Mouse (Mus musculus): ENCODE data around the gene Sapcd1. TPM values are rescaled to one million over a fixed set of nuclear protein-coding genes. Genes with fewer than 3 reads are reported as not detected.

Sapcd1 gene
- 5.7 and 7.1 TPM in 2 replicates for polyA plus RNA-seq (2015; fragmentation: Nextera tagmentation; extraction: Ambion mirVana)

DNA sequence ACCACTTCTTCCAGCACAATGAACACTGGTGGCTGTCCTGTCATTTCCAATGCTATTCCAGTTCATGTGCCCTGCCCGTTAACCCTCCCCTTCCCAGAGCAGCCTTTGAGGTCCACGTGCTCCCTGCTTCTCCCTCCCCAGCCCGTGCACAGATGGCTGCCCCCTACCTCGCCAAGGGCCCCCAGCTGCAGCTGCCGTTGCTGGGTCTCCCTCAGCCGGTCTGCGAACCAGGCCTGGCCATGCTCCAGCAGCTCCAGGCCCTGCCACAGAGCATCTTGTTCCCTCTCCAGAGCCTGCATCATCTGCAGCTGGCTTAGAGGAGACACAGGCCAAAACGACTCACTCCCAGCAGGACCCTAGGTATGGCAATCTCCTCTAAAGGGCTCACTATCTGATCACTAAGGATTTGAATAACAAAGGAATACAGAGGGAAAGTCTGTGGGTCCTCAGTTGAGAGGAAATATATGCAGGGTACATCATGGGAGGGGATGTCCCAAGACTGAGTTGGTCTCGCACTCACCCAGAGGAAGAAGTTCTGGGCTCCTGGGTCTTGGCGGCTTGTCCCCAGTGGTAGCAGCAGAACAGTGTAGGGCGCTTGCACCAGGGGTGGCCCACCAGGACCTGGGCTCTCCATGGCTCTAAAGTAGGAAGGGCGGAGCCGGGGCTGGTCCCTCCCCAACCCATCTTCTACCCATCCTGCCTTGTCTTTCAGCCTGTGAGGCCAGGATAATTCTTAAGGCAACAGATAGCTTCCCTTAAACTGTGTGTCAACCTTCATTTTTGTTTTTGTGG is at the start of gene Sapcd1:
TSS of gene Sapcd1 (minus strand) at position 740 of the 792 bp plus-strand sequence.
- Histone ChIP-seq H3K9ac (replicated peaks; ENCODE audit: low read length) (peak within 1 kb of the TSS; percentile 42), H3K4me3 (ENCODE audit: low read length) (no peak within 1 kb of the TSS), H3K4me1 (ENCODE audit: insufficient read depth, low read length) (peaks cover 25% of the 10 kb centered on the region), H3K27ac (ENCODE audit: low read length) (peak within 1 kb of the TSS; percentile 35; the same call in 1 of the 2 replicates), H3K36me3 (ENCODE audit: insufficient read depth, low read length) (no peaks in the 10 kb centered on the region), H3K4me2 (replicated peaks; ENCODE audit: low read depth, low read length) (0 out of 2 replicates have a peak within 1 kb of the TSS, but pooled peaks have one; percentile 12), H3K27me3 (ENCODE audit: insufficient read depth, low read length) (no peaks in the 10 kb centered on the region), H3K9me3 (ENCODE audit: low read length) (no peaks in the 10 kb centered on the region)
- peak; percentile 46 for ATAC-seq (ENCODE audit: low FRiP score, low TSS enrichment)
- WGBS, result 35% methylated on average over 13 of the region's 13 CpGs

DNA sequence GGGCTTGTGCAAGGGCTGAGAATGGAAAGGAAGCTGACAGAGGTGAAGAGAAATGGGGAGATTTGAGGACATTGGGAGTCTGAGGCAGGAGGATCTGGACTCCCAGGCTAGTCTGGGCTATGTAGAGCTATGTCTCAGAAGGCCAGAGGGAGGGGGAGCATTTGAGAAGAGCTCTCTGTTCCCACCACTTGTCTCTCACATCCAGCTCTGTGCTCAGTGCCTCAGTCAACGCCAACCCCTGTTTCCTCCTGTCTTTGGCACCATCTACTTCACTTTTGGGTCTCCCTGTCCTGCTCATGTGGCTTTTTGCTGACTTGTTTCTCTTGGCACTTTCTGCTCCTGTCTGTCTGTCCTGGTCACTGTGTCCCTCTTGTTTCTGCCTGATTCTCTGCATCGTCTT is 49.5 kb upstream of the Sapcd1 start:
- Histone ChIP-seq H3K9me3 (ENCODE audit: low read length) (no peaks in the 10 kb centered on the region), H3K36me3 (ENCODE audit: insufficient read depth, low read length) (no peaks in the 10 kb centered on the region), H3K4me2 (replicated peaks; ENCODE audit: low read depth, low read length) (peak overlapping the region; percentile 67), H3K4me1 (ENCODE audit: insufficient read depth, low read length) (peaks cover 27% of the 10 kb centered on the region), H3K27me3 (ENCODE audit: insufficient read depth, low read length) (no peaks in the 10 kb centered on the region), H3K4me3 (ENCODE audit: low read length) (peak overlapping the region; percentile 43), H3K9ac (replicated peaks; ENCODE audit: low read length) (peak overlapping the region; percentile 72), H3K27ac (ENCODE audit: low read length) (peak overlapping the region; percentile 77)
- ATAC-seq (ENCODE audit: low FRiP score, low TSS enrichment), result 0 out of 2 replicates have a peak, but pooled peaks have one; percentile 33
- WGBS, result 18% methylated on average over 2 of the region's 2 CpGs

DNA sequence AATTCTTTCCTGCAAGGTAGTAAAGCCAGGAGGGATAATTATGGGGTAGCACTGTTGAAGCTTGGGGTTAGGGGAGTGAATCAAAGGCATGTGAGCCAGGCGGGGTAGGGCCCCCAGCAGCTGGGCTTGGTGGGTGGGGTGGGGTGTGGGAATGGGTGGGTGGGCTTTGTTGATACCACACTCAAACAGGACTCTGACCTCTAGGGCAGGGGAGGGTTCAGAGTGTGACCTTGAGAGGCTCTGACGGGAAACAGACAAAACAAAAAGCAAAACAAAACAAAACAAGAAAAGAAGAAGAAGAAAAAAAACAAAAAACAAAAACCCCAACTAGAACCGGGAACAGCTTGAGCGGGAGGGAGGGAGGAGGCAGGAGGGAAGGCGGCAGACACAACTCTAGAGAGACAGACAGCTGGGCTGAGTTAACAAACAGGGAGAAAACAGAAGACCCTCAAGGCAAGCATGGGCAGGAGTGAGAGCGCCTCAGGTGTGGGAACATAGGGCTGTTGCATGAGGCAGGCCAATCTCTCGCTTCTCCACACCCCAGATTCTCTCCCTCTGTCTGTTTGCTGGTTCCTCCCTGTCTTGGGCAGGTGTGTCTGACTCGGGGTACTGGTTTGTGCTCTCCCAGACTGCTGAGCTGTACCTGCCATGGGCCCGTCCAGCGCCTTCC is 48.8 kb upstream of the Sapcd1 start, which contains the start of gene Ly6g6e:
TSS of gene Ly6g6e (plus strand) at position 396 of the 670 bp plus-strand sequence.
- Histone ChIP-seq H3K27ac (ENCODE audit: low read length) (peak within 1 kb of the TSS; percentile 77), H3K4me1 (ENCODE audit: insufficient read depth, low read length) (peaks cover 33% of the 10 kb centered on the region), H3K36me3 (ENCODE audit: insufficient read depth, low read length) (no peaks in the 10 kb centered on the region), H3K9me3 (ENCODE audit: low read length) (no peaks in the 10 kb centered on the region), H3K9ac (replicated peaks; ENCODE audit: low read length) (peak within 1 kb of the TSS; percentile 72), H3K4me3 (ENCODE audit: low read length) (peak within 1 kb of the TSS; percentile 43), H3K4me2 (replicated peaks; ENCODE audit: low read depth, low read length) (peak within 1 kb of the TSS; percentile 67), H3K27me3 (ENCODE audit: insufficient read depth, low read length) (no peaks in the 10 kb centered on the region)
- WGBS, result 30% methylated on average over 10 of the region's 10 CpGs
- no peak for ATAC-seq (ENCODE audit: low FRiP score, low TSS enrichment)

DNA sequence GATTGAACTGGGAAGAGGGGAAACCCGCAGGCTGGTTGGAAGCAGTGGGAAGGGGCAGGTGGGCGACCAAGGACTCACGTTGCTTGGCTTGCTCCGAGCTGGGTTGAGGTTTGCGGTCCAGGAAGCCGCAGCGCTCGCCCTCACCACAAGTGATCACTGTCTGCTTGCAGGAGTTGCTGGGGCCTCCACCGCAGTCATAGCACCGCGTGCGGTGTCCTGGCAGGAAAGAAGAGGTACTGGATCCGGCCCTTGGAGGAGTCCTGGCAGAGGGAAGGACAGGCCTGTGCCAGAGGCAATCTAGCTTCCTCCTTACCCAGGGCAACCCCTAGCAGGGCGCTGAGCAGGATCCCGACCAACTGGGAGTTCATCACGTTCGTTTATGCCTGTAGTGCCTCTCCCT is 46.3 kb upstream of the Sapcd1 start:
- no peak overlapping the region for H3K4me3 ChIP-seq (ENCODE audit: low read length)
- no peak overlapping the region for H3K4me2 ChIP-seq (replicated peaks; ENCODE audit: low read depth, low read length)
- H3K4me1 ChIP-seq (ENCODE audit: insufficient read depth, low read length), result peaks cover 36% of the 10 kb centered on the region
- ATAC-seq (ENCODE audit: low FRiP score, low TSS enrichment), result no peak
- H3K9ac ChIP-seq (replicated peaks; ENCODE audit: low read length), result peak overlapping the region; percentile 26; the same call in 1 of the 2 replicates
- no peaks in the 10 kb centered on the region for H3K36me3 ChIP-seq (ENCODE audit: insufficient read depth, low read length)
- H3K27ac ChIP-seq (ENCODE audit: low read length), result no peak overlapping the region
- WGBS, result 30% methylated on average over 17 of the region's 17 CpGs
- H3K9me3 ChIP-seq (ENCODE audit: low read length), result no peaks in the 10 kb centered on the region
- no peaks in the 10 kb centered on the region for H3K27me3 ChIP-seq (ENCODE audit: insufficient read depth, low read length)

DNA sequence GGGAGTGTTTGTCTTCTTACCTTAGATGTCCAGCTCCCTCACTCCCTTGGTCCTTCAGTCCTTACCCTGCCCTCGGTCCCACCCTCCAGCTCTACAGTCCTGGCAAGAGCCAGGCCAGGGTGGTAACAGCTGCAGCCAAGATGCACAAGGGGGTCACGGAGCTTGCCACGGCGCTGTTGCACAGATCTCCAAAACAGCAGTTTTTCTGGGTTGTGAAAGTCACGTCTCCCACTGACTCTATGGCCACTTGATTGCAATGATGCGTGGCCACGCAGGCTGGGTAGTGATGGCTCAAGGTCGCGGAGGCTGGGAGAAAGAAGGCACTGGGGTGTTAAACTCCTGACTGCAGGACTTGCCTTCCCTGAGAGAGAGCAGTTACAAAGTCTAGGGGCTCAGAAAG is 43.6 kb upstream of the Sapcd1 start:
- H3K4me2 ChIP-seq (replicated peaks; ENCODE audit: low read depth, low read length), result no peak overlapping the region
- no peaks in the 10 kb centered on the region for H3K36me3 ChIP-seq (ENCODE audit: insufficient read depth, low read length)
- H3K9ac ChIP-seq (replicated peaks; ENCODE audit: low read length), result no peak overlapping the region
- peaks cover 18% of the 10 kb centered on the region for H3K4me1 ChIP-seq (ENCODE audit: insufficient read depth, low read length)
- no peak for ATAC-seq (ENCODE audit: low FRiP score, low TSS enrichment)
- WGBS, result 51% methylated on average over 9 of the region's 9 CpGs
- H3K4me3 ChIP-seq (ENCODE audit: low read length), result no peak overlapping the region
- H3K9me3 ChIP-seq (ENCODE audit: low read length), result no peaks in the 10 kb centered on the region
- 0 out of 2 replicates have a peak, but pooled peaks cover 2% of the 10 kb centered on the region for H3K27me3 ChIP-seq (ENCODE audit: insufficient read depth, low read length)
- no peak overlapping the region; the same call in 1 of the 2 replicates for H3K27ac ChIP-seq (ENCODE audit: low read length)

DNA sequence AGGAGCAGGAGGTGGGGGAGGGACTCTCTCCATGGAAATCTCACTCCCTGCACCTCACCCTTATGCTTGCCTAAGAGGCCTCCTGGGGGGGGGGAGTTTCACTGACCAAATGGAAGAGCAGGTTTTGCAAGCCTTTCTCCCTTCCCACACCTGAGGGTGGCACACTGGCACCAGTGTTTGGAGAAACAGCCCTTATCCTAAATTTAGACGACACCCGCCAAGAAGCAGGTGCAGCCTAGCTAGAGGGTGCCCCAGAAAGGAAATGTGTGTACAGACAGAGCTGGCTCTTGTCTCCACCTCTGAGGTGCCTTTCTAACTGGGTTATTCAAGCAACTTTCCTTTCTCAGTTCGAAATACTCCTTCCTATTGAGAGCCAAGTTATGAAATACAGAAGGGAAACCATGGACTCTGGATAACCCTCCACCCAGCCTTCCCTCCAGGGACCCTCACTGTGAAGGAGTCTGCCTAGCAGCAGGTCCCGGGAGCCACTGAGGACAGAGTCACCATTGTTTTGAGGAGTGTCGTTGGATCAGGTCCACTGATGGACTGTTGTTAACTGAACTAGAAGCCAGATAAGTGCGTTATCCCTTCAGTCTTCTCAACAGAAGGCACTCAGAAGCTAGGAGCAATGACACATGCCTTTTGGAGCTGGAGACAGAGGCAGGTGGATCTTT is 42.9 kb upstream of the Sapcd1 start:
- H3K4me2 ChIP-seq (replicated peaks; ENCODE audit: low read depth, low read length), result no peak overlapping the region
- H3K27ac ChIP-seq (ENCODE audit: low read length), result no peak overlapping the region
- H3K9me3 ChIP-seq (ENCODE audit: low read length), result no peaks in the 10 kb centered on the region
- H3K27me3 ChIP-seq (ENCODE audit: insufficient read depth, low read length), result 0 out of 2 replicates have a peak, but pooled peaks cover 7% of the 10 kb centered on the region
- H3K4me1 ChIP-seq (ENCODE audit: insufficient read depth, low read length), result peaks cover 15% of the 10 kb centered on the region
- H3K4me3 ChIP-seq (ENCODE audit: low read length), result no peak overlapping the region
- H3K9ac ChIP-seq (replicated peaks; ENCODE audit: low read length), result no peak overlapping the region
- ATAC-seq (ENCODE audit: low FRiP score, low TSS enrichment), result no peak
- H3K36me3 ChIP-seq (ENCODE audit: insufficient read depth, low read length), result no peaks in the 10 kb centered on the region
- WGBS, result 66% methylated on average over 6 of the region's 6 CpGs

DNA sequence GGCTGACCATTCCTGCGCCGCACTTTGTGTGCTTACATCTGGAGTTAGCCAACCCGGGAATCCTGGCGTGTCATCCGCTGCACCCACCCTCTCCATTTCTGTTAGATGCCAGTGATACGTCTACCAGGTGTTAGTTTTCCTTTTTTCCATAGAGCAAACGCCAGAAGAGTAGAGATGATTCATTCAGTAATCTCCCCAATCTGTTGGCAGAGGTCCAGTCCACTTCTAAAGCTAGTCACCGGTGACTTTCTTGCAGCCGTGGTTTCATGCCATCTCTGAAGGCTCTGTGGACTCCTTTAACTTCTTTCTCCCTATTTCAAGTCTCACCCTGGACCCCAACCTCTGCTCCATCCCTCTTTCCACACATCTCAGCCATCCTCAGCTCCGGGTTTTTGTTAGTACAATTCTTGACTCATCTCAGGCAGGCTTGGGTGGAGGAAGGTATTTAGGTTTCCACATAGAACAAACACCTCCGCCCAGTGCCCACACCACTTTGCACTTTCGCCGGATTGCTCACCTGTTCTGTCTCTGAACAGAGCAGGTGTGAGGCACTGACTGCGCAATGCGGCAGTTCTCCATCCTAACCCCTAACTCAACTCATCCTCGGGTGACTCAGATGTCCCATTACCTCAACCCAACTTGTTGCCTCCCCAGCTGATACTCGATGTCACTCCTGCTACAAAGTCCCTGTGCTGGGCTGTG is 40.5 kb upstream of the Sapcd1 start:
- no peak overlapping the region for H3K9ac ChIP-seq (replicated peaks; ENCODE audit: low read length)
- 79% methylated on average over 17 of the region's 17 CpGs for WGBS
- no peak overlapping the region for H3K27ac ChIP-seq (ENCODE audit: low read length)
- H3K9me3 ChIP-seq (ENCODE audit: low read length), result no peaks in the 10 kb centered on the region
- no peaks in the 10 kb centered on the region for H3K36me3 ChIP-seq (ENCODE audit: insufficient read depth, low read length)
- H3K27me3 ChIP-seq (ENCODE audit: insufficient read depth, low read length), result 0 out of 2 replicates have a peak, but pooled peaks cover 7% of the 10 kb centered on the region
- ATAC-seq (ENCODE audit: low FRiP score, low TSS enrichment), result no peak
- no peak overlapping the region for H3K4me3 ChIP-seq (ENCODE audit: low read length)
- H3K4me1 ChIP-seq (ENCODE audit: insufficient read depth, low read length), result peaks cover 26% of the 10 kb centered on the region
- H3K4me2 ChIP-seq (replicated peaks; ENCODE audit: low read depth, low read length), result no peak overlapping the region

DNA sequence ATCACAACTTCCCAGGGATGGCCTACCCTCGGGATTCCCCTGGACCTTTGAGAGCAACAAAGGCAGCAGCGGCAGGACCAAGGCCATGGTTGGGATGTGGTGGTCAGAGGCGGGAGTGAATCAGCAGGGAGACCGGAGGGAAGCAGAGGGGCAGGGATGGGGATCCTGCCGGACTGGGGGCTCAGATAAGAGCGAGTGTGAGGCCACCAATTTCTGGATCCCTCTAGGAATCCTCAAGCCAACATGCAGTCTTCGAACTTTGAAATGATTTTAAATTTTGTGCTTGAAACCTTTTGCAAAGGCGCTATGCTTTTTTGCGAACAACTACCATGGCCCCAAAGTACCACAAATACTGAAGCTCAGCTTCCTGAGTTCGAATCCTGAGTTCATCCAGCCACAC is 38.3 kb upstream of the Sapcd1 start, which contains the start of gene Mpig6b:
TSS of gene Mpig6b (minus strand) at position 101 of the 400 bp plus-strand sequence.
- Histone ChIP-seq H3K27me3 (ENCODE audit: insufficient read depth, low read length) (0 out of 2 replicates have a peak, but pooled peaks cover 7% of the 10 kb centered on the region), H3K9me3 (ENCODE audit: low read length) (no peaks in the 10 kb centered on the region), H3K9ac (replicated peaks; ENCODE audit: low read length) (peak within 1 kb of the TSS; percentile 29), H3K4me3 (ENCODE audit: low read length) (peak within 1 kb of the TSS; percentile 43), H3K4me1 (ENCODE audit: insufficient read depth, low read length) (peaks cover 24% of the 10 kb centered on the region), H3K36me3 (ENCODE audit: insufficient read depth, low read length) (peaks cover 18% of the 10 kb centered on the region), H3K4me2 (replicated peaks; ENCODE audit: low read depth, low read length) (peak within 1 kb of the TSS; percentile 59), H3K27ac (ENCODE audit: low read length) (peak within 1 kb of the TSS; percentile 56)
- no peak for ATAC-seq (ENCODE audit: low FRiP score, low TSS enrichment)
- WGBS, result 48% methylated on average over 10 of the region's 10 CpGs

Data from kidney, embryonic 16.5 days (tissue).